Mouse (Mus musculus) megakaryocyte progenitor cell, adult 5-6 weeks (primary cell): ENCODE data around the gene Atp5l. TPM values are rescaled to one million over a fixed set of nuclear protein-coding genes. Genes with fewer than 3 reads are reported as not detected.

ENCODE experiments used
- total RNA-seq, 2 experiments: library from RNA; stranded (forward) in 1 of 2; stranded (reverse) in 1 of 2; fragments of 157-497, 149-512 nt in 1 of 2; fragments of 200-1000 nt in 1 of 2; gene quantifications; 2 replicates each; pipeline versions ENCODE4 v1.2.3 to v1.2.4; 2015 to 2017

Atp5l gene
- total RNA-seq, 2 experiments from 2014 or later, result 166 to 457 TPM

Other genes with a start within 250 kb of the Atp5l start
- not detected in 2 replicates for gene Treh, start 247.5 kb downstream of the Atp5l start, total RNA-seq (2015)
- not detected in 2 replicates for gene Treh, start 247.5 kb downstream of the Atp5l start, total RNA-seq (2017)
- gene Phldb1, start 185.5 kb downstream of the Atp5l start, total RNA-seq (2015), result 0.64 and 1.4 TPM in 2 replicates
- gene Phldb1, start 185.5 kb downstream of the Atp5l start, total RNA-seq (2017), result 2.7 and 5.7 TPM in 2 replicates
- 169 and 181 TPM in 2 replicates for gene Arcn1, start 152.9 kb downstream of the Atp5l start, total RNA-seq (2015)
- gene Arcn1, start 152.9 kb downstream of the Atp5l start, total RNA-seq (2017), result 163 and 188 TPM in 2 replicates
- gene Ift46, start 152.8 kb downstream of the Atp5l start, total RNA-seq (2015), result 33.3 and 34.0 TPM in 2 replicates
- 25.9 and 38.9 TPM in 2 replicates for gene Ift46, start 152.8 kb downstream of the Atp5l start, total RNA-seq (2017)
- gene Tmem25, start 121.4 kb downstream of the Atp5l start, total RNA-seq (2015), result 0.10 and 0.32 TPM in 2 replicates
- gene Tmem25, start 121.4 kb downstream of the Atp5l start, total RNA-seq (2017), result not detected in 2 replicates
- gene Ttc36, start 117.7 kb downstream of the Atp5l start, total RNA-seq (2015), result 0.15 and 0.76 TPM in 2 replicates
- not detected in 2 replicates for gene Ttc36, start 117.7 kb downstream of the Atp5l start, total RNA-seq (2017)
- gene Kmt2a, start 39.4 kb downstream of the Atp5l start, total RNA-seq (2015), result 49.6 and 61.0 TPM in 2 replicates
- gene Kmt2a, start 39.4 kb downstream of the Atp5l start, total RNA-seq (2017), result 7.0 and 11.3 TPM in 2 replicates
- gene Ube4a, start 44.9 kb upstream of the Atp5l start, total RNA-seq (2015), result 45.7 and 48.1 TPM in 2 replicates
- 32.4 and 44.6 TPM in 2 replicates for gene Ube4a, start 44.9 kb upstream of the Atp5l start, total RNA-seq (2017)
- not detected in 2 replicates for gene Cd3g, start 59.7 kb upstream of the Atp5l start, total RNA-seq (2015)
- 0.30 and 3.1 TPM in 2 replicates for gene Cd3g, start 59.7 kb upstream of the Atp5l start, total RNA-seq (2017)
- 0.12 and 0.44 TPM in 2 replicates for gene Cd3d, start 61.0 kb upstream of the Atp5l start, total RNA-seq (2015)
- 0.17 and 0.33 TPM in 2 replicates for gene Cd3d, start 61.0 kb upstream of the Atp5l start, total RNA-seq (2017)
- not detected in 2 replicates for gene Cd3e, start 88.9 kb upstream of the Atp5l start, total RNA-seq (2015)
- not detected in 2 replicates for gene Cd3e, start 88.9 kb upstream of the Atp5l start, total RNA-seq (2017)
- not detected in 2 replicates for gene Mpzl2, start 119.1 kb upstream of the Atp5l start, total RNA-seq (2015)
- not detected in 2 replicates for gene Mpzl2, start 119.1 kb upstream of the Atp5l start, total RNA-seq (2017)
- 0.20 and 0.35 TPM in 2 replicates for gene Mpzl3, start 134.4 kb upstream of the Atp5l start, total RNA-seq (2015)
- 0.58 and 2.1 TPM in 2 replicates for gene Mpzl3, start 134.4 kb upstream of the Atp5l start, total RNA-seq (2017)
- 0.89 and 2.0 TPM in 2 replicates for gene Jaml, start 158.4 kb upstream of the Atp5l start, total RNA-seq (2015)
- gene Jaml, start 158.4 kb upstream of the Atp5l start, total RNA-seq (2017), result 3.4 and 4.6 TPM in 2 replicates
- not detected in 2 replicates for gene Scn2b, start 197.0 kb upstream of the Atp5l start, total RNA-seq (2015)
- gene Scn2b, start 197.0 kb upstream of the Atp5l start, total RNA-seq (2017), result not detected in 2 replicates
- not detected in 2 replicates for gene Scn4b, start 217.7 kb upstream of the Atp5l start, total RNA-seq (2015)
- gene Scn4b, start 217.7 kb upstream of the Atp5l start, total RNA-seq (2017), result not detected in 2 replicates